Mouse (Mus musculus): ENCODE results near the gene Kcnj3. TPM values are rescaled to one million over a fixed set of nuclear protein-coding genes. Genes with fewer than 3 reads are reported as not detected.

The Kcnj3 gene
- total RNA-seq, 2 experiments from 2014 or later: 0.29 to 0.51 TPM

- DNase-seq: no peak
- intact Hi-C loops (cut with DNase I; ENCODE audit: low total_unique reads): no loop called here
These were observed 67.8 kb downstream of the Kcnj3 start for GRCm38 (mm10) chr2:55503390-55504176.

- no peak for DNase-seq
- intact Hi-C loops (cut with DNase I; ENCODE audit: low total_unique reads): no loop called here
These were observed 69.9 kb downstream of the Kcnj3 start for GRCm38 (mm10) chr2:55505712-55506111.

GRCm38 (mm10) chr2:55517297-55517696 lies 81.5 kb downstream of the Kcnj3 start:
- no peak for DNase-seq
- intact Hi-C loops (cut with DNase I; ENCODE audit: low total_unique reads): no loop called here

GRCm38 (mm10) chr2:55532738-55533491 lies 97.1 kb downstream of the Kcnj3 start:
- no peak for DNase-seq
- intact Hi-C loops (cut with DNase I; ENCODE audit: low total_unique reads): no loop called here

- DNase-seq: no peak
- intact Hi-C loops (cut with DNase I; ENCODE audit: low total_unique reads): no loop called here
These were observed 99.2 kb downstream of the Kcnj3 start for GRCm38 (mm10) chr2:55534946-55535345.

GRCm38 (mm10) chr2:55535482-55535881 lies 99.7 kb downstream of the Kcnj3 start:
- intact Hi-C loops (cut with DNase I; ENCODE audit: low total_unique reads): no loop called here
- no peak for DNase-seq

- DNase-seq: no peak
- intact Hi-C loops (cut with DNase I; ENCODE audit: low total_unique reads): no loop called here
These were observed 111.8 kb downstream of the Kcnj3 start for GRCm38 (mm10) chr2:55547612-55548011.

GRCm38 (mm10) chr2:55558368-55558985 lies 122.7 kb downstream of the Kcnj3 start:
- intact Hi-C loops (cut with DNase I; ENCODE audit: low total_unique reads): no loop called here
- DNase-seq: no peak

GRCm38 (mm10) chr2:55569291-55569690 lies 133.5 kb downstream of the Kcnj3 start:
- intact Hi-C loops (cut with DNase I; ENCODE audit: low total_unique reads): no loop called here
- DNase-seq: no peak

GRCm38 (mm10) chr2:55571425-55571824 lies 135.7 kb downstream of the Kcnj3 start:
- intact Hi-C loops (cut with DNase I; ENCODE audit: low total_unique reads): no loop called here
- DNase-seq: no peak

DNA sequence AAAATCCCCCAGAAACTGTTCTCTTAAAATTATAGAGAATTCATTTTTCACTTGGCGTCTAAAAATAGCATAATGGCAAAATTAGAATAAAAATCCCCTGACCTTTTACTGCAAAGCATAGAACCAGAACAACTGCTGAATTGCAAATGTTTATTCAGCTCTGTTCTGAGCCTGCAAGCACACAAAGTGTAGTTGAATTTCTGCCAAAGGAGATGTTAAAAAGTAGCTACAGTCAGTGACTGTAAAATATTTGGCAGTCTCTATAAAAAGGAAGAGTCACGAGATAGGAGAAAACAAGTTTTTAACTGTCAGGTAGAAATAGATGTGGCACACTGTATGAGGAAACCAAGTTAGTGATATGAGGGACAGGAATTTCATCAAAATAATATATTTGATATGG lies 144.5 kb downstream of the Kcnj3 start:
- intact Hi-C loops (cut with DNase I; ENCODE audit: low total_unique reads): no loop called here
- DNase-seq: no peak

DNA sequence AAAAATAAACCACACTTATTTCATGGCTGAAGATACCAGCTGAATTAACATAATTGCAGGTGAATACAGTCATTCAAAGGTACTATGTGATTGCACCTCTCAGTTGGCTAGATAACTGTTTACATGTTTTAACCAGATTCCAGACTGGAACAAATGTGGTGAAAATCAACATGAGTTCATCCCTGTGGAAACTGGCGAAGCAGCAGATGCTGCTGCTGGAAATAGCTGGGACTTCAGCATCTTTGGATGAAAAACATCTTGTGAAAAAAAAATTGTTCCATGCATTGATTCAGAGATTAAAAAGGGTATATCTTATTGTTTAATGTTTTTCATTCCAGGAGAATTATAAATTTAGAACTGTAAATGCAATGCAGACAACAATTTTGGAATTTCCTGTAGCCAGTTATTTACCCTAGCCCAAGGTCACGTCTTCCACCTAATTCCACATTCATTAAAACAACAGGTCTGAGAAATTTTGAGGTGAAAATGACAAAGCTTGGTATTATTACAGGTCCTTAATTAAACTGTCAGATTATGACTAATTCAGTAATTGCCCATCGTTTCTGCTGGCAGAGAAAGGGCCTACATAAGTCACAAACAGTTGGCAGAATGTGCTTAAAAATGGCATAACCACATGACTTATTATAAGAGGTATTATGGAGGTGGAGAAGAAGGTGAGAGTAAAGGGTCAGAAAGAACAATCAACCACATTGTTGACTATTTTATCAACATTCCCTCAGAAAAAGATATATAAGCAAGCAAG lies 155.6 kb downstream of the Kcnj3 start:
- intact Hi-C loops (cut with DNase I; ENCODE audit: low total_unique reads): no loop called here
- DNase-seq: no peak
